12 mouse cellular contexts compared by ENCODE assay signal in the genomic region with DNA sequence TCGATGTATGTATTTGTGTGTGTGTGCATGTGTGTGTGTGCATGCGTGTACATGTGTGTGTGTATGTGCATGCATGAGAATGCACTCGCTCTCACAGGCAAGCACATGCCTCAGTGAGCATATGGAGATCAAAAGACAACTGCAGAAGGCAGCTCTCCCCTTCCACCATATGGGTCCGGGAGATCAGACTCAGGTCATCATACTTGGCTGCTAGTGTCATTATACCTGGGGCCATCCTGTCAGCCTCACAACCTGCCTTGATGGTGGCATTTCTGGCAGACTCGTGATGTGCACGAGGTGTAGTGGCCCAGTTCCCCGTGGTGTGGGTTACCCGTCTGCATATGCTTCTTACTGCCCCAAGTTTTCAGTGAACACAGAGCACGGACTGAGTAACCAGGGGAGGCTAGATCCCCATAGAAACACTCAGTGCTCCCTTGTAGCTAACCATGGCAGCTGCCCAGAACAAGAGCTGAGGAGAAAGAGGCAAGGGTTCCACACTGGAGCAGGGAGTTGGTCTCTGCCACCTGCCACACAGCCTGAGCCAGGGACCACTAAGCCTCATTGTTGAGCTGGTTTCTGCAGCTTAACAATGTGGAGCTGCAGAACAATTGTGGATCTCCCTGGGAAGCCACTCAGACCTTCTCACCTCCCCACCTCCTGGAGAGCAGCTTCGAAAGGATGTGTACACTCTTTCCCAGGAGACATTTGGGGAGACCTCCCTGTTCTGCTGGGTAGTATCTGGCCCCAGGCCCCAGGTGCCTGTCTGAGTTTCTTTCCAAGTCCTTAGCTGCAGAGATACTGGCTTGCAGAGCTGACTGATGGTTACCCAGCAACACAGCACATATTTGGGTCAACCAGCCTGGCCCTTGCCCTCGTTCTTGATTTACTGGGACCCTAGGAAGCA.
DNase-seq lines count a peak whose midpoint lies in the region; ATAC-seq lines count a peak whose summit lies in the region.
"Had no signal": no experiment of that assay in that cellular context is flagged by ENCODE, and none has a peak within 500 bp of the region (broad histone marks: within the 10 kb centered on the region; RNA-seq: fewer than 3 reads in every experiment).

No protein-coding gene starts in this region.

- peak; percentile 29 for DNase-seq in layer of hippocampus, adult 9-11 months
- DNase-seq in layer of hippocampus, adult 8-10 months (ENCODE audit: low spot score in 2 of 2), result no peak
- DNase-seq in cerebellum, adult 9-11 months, result peak; percentile 63
- DNase-seq in retina, embryonic 14.5 days (ENCODE audit: low spot score), result peak; percentile 61
- no peak for DNase-seq in c-Kit-positive CD71-positive TER-119-positive erythroid progenitor cells, embryonic 14.5 days (ENCODE audit: low spot score)
- DNase-seq: kidney, postnatal 25 days; lung, adult 2 months; thymus, postnatal 25 days had no signal

- WGBS in hindbrain, embryonic 15.5 days, result 50% methylated on average over 11 of the region's 11 CpGs
- 60% methylated on average over 11 of the region's 11 CpGs for WGBS in kidney, embryonic 15.5 days

- ATAC-seq in hindbrain, embryonic 15.5 days (ENCODE audit: low FRiP score, low read depth), result peak; percentile 57
- no peak for ATAC-seq in kidney, embryonic 15.5 days (replicated peaks; ENCODE audit: low FRiP score)

- H3K4me3 ChIP-seq in hindbrain, embryonic 15.5 days, result no peak overlapping the region
- H3K4me3 ChIP-seq in kidney, embryonic 15.5 days (replicated peaks), result no peak overlapping the region
- H3K4me3 ChIP-seq: limb, embryonic 12.5 days; midbrain, embryonic 12.5 days had no signal

- H3K4me1 ChIP-seq in hindbrain, embryonic 15.5 days (replicated peaks), result peaks cover 33% of the 10 kb centered on the region
- peaks cover 17% of the 10 kb centered on the region for H3K4me1 ChIP-seq in kidney, embryonic 15.5 days

- H3K36me3 ChIP-seq in hindbrain, embryonic 15.5 days, result no peaks in the 10 kb centered on the region
- H3K36me3 ChIP-seq in kidney, embryonic 15.5 days, result no peaks in the 10 kb centered on the region
- H3K36me3 ChIP-seq: limb, embryonic 12.5 days; midbrain, embryonic 12.5 days had no signal

- H3K9me3 ChIP-seq in hindbrain, embryonic 15.5 days, result no peaks in the 10 kb centered on the region
- no peaks in the 10 kb centered on the region for H3K9me3 ChIP-seq in kidney, embryonic 15.5 days (replicated peaks)
- H3K9me3 ChIP-seq: limb, embryonic 12.5 days; midbrain, embryonic 12.5 days had no signal

- peak overlapping the region; percentile 11 for H3K27ac ChIP-seq in hindbrain, embryonic 15.5 days (replicated peaks)
- H3K27ac ChIP-seq in kidney, embryonic 15.5 days, result no peak overlapping the region
- H3K27ac ChIP-seq: limb, embryonic 12.5 days; midbrain, embryonic 12.5 days had no signal

- no peak overlapping the region for H3K9ac ChIP-seq in hindbrain, embryonic 15.5 days
- H3K9ac ChIP-seq in kidney, embryonic 15.5 days, result no peak overlapping the region
- H3K9ac ChIP-seq: limb, embryonic 12.5 days; midbrain, embryonic 12.5 days had no signal

- no peak overlapping the region for H3K4me2 ChIP-seq in hindbrain, embryonic 15.5 days
- no peak overlapping the region for H3K4me2 ChIP-seq in kidney, embryonic 15.5 days
- H3K4me2 ChIP-seq: limb, embryonic 12.5 days; midbrain, embryonic 12.5 days had no signal

- no peaks in the 10 kb centered on the region for H3K27me3 ChIP-seq in hindbrain, embryonic 15.5 days
- peaks cover 7% of the 10 kb centered on the region; the same call in 1 of the 2 replicates for H3K27me3 ChIP-seq in kidney, embryonic 15.5 days

Comparison
In these comparisons a context has a peak if more than half of its experiments do, and no peak if none do; other contexts are left out.
1. DNase-seq: peak in layer of hippocampus, adult 9-11 months (single experiment), cerebellum, adult 9-11 months (single experiment) and retina, embryonic 14.5 days (single experiment); none in layer of hippocampus, adult 8-10 months (0 of 2) and c-Kit-positive CD71-positive TER-119-positive erythroid progenitor cells, embryonic 14.5 days (single experiment).